Mouse (Mus musculus): ENCODE data around the gene Rragd.

DNA sequence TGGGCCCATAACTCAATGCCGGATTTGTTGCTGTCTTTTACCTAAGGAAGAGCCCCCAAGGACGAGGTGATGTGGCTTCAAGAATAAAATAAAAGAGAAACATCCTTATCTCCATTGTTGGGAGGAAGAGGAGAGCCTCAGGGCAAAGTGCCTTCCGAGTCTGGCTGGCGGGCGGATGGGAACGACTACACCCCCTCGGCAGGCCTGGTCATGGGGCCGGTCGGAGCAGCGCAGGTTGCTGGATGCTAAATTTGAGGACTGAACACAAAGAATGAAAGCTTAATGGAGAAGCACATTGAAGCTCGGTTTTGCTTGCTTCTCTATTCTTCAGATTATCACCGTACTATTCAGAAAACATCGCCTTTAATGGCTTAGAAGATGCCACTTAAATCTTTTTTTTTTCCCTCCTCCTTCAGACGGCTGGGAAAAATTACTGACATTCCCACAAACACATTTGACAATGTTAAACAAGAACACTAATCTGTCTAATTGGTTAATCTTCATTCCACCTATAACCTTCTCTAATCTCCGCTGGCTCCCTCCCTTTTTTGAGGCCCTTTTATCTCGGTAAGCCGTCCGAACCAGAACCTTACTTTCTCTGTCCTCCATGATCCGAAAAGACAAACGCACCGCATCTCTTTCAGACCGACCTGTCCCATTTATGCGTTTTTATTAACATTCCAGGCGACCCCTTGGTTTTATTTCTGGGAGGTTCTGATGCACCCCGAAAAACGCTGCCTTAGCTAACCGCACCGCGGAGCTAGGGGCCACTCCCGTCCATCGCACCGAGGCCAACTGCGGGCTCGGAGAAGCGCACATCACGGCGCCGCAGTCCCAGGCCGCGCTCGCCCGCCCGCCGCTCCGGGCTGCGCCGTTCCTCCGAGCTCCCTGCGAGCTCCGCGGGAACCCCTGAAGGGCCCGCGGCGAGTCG is 47.7 kb downstream of the Rragd start:
- TF ChIP-seq CTCF (IDR thresholded peaks at IDR 0.05; ENCODE audit: borderline replicate concordance, insufficient read depth, low read depth, low read length) (no peak), POLR2A (IDR thresholded peaks at IDR 0.05; ENCODE audit: borderline replicate concordance, insufficient read depth, low read length) (no peak)
